Mouse (Mus musculus): ENCODE results near the gene Ppib.

Ppib gene

GRCm38 (mm10) chr9:66072754-66073153, 12.7 kb downstream of the Ppib start:
- DNase-seq (ENCODE audit: extremely low spot score, low read depth, low spot score), result no peak

GRCm38 (mm10) chr9:66078072-66078471, 18.1 kb downstream of the Ppib start:
- no peak for DNase-seq (ENCODE audit: extremely low spot score, low read depth, low spot score)

GRCm38 (mm10) chr9:66078493-66078892, 18.5 kb downstream of the Ppib start:
- DNase-seq (ENCODE audit: extremely low spot score, low read depth, low spot score), result no peak

GRCm38 (mm10) chr9:66080804-66081459, 20.9 kb downstream of the Ppib start:
- DNase-seq (ENCODE audit: extremely low spot score, low read depth, low spot score), result no peak

- no peak for DNase-seq (ENCODE audit: extremely low spot score, low read depth, low spot score)
These were observed 22.0 kb downstream of the Ppib start for GRCm38 (mm10) chr9:66081999-66082398.

- no peak for DNase-seq (ENCODE audit: extremely low spot score, low read depth, low spot score)
These were observed 24.1 kb downstream of the Ppib start for GRCm38 (mm10) chr9:66084171-66084570.

- no peak for DNase-seq (ENCODE audit: extremely low spot score, low read depth, low spot score)
These were observed 27.0 kb downstream of the Ppib start for GRCm38 (mm10) chr9:66087062-66087461.

GRCm38 (mm10) chr9:66088411-66088810, 28.4 kb downstream of the Ppib start:
- no peak for DNase-seq (ENCODE audit: extremely low spot score, low read depth, low spot score)

GRCm38 (mm10) chr9:66090593-66091244, 30.7 kb downstream of the Ppib start:
- no peak for DNase-seq (ENCODE audit: extremely low spot score, low read depth, low spot score)

- no peak for DNase-seq (ENCODE audit: extremely low spot score, low read depth, low spot score)
These were observed 31.6 kb downstream of the Ppib start for GRCm38 (mm10) chr9:66091327-66092231.

- DNase-seq (ENCODE audit: extremely low spot score, low read depth, low spot score), result no peak
These were observed 32.6 kb downstream of the Ppib start for GRCm38 (mm10) chr9:66092664-66093063.

- no peak for DNase-seq (ENCODE audit: extremely low spot score, low read depth, low spot score)
These were observed 41.6 kb downstream of the Ppib start for GRCm38 (mm10) chr9:66101577-66101976.

- no peak for DNase-seq (ENCODE audit: extremely low spot score, low read depth, low spot score)
These were observed 42.6 kb downstream of the Ppib start for GRCm38 (mm10) chr9:66102668-66103067.

- no peak for DNase-seq (ENCODE audit: extremely low spot score, low read depth, low spot score)
These were observed 44.6 kb downstream of the Ppib start for GRCm38 (mm10) chr9:66104601-66105000.

- DNase-seq (ENCODE audit: extremely low spot score, low read depth, low spot score), result no peak
These were observed 45.1 kb downstream of the Ppib start for GRCm38 (mm10) chr9:66105168-66105567.

GRCm38 (mm10) chr9:66109574-66109973, 49.6 kb downstream of the Ppib start:
- DNase-seq (ENCODE audit: extremely low spot score, low read depth, low spot score), result no peak

GRCm38 (mm10) chr9:66110126-66110525, 50.1 kb downstream of the Ppib start:
- no peak for DNase-seq (ENCODE audit: extremely low spot score, low read depth, low spot score)

- no peak for DNase-seq (ENCODE audit: extremely low spot score, low read depth, low spot score)
These were observed 50.8 kb downstream of the Ppib start for GRCm38 (mm10) chr9:66110611-66111379.

GRCm38 (mm10) chr9:66114341-66114740, 54.3 kb downstream of the Ppib start:
- DNase-seq (ENCODE audit: extremely low spot score, low read depth, low spot score), result no peak

Measured in hindlimb bud, embryonic 11.5 days (tissue).